Mouse (Mus musculus): ENCODE data around the gene March5.

GRCm38 (mm10) chr19:37239096-37239495 lies 31.8 kb downstream of the March5 start:
- TF ChIP-seq CTCF (IDR thresholded peaks at IDR 0.05; ENCODE audit: low read depth) (no peak), EP300 (optimal IDR thresholded peaks at IDR 0.05) (no peak)
